Mouse (Mus musculus): ENCODE results near the gene Olfr331.

GRCm38 (mm10) chr11:58546322-58546721 lies 44.0 kb upstream of the Olfr331 start, which contains the start of gene Olfr329-ps:
- no peak for TF ChIP-seq CTCF (IDR thresholded peaks at IDR 0.05; ENCODE audit: control insufficient read depth, insufficient read depth, insufficient replicate concordance, low read depth, low read length)
- TF ChIP-seq POLR2A (IDR thresholded peaks at IDR 0.05; ENCODE audit: control insufficient read depth, low read depth, low read length), result no peak

All from testis, adult 2 months (tissue).